Mouse (Mus musculus) heart, adult 2 months (tissue): ENCODE measurements around the gene Sohlh2.

Experiments used
- EP300 ChIP-seq: fragments of 200-500 bp; IDR thresholded peaks from 2 replicates; pipeline ENCODE4 v1.6.1; 2011; ENCODE audit warnings: low read depth, low read length, control low read depth; ENCODE audit not compliant: insufficient read depth
- POLR2A ChIP-seq: fragments of 200-500 bp; IDR thresholded peaks from 2 replicates; pipeline ENCODE4 v1.6.1; 2011; ENCODE audit warnings: mild to moderate bottlenecking, low read depth, low read length, control low read depth; ENCODE audit not compliant: insufficient read depth

DNA sequence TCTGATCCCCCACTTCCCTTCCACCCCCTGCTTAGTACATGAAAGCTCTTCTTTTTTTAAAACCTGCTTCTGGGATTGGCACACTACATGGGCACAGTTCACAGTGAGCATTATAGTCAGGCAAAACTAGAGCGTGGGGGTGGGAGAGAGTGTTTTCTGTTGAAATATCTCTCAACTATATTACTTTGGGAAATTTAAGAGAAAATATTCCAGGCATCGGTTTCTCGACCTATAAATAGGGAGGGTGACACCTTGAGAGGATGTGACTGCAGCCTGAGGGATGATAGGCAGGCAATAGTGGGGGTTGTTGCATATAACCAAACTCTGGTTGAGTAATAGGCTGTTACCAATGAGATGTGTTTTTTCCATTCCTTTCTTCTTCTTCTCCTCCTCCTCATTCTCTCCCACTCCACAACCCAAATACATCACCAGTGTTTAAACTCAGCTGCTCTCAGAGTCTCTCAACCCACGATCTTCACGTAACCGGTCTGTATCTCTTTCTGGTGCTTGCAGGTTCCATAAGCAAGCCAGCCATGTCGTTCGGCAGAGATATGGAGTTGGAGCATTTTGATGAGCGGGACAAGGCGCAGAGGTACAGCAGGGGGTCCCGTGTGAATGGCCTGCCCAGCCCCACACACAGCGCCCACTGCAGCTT, 64.9 kb downstream of the Sohlh2 start:
- TF ChIP-seq POLR2A: no peak
- TF ChIP-seq EP300: no peak
